Mouse (Mus musculus) heart, postnatal 14 days (tissue): ENCODE data around the gene Fam241a. TPM values are rescaled to one million over a fixed set of nuclear protein-coding genes. Genes with fewer than 3 reads are reported as not detected.

Source experiments
- DNase-seq, 2 experiments: peaks; one replicate each; pipeline ENCODE4 v3.0.0; 2021 to 2022
- intact Hi-C: fragments of 180-260 bp; cut with DNase I; formaldehyde crosslinking; loops from one replicate; pipeline ENCODE4 v1.15.1; 2025
- total RNA-seq, 2 experiments: library from RNA; stranded (reverse); gene quantifications; 2 replicates each; pipeline ENCODE4 v1.2.3; 2021

Fam241a gene
- total RNA-seq, 2 experiments from 2014 or later = 5.3 to 6.2 TPM

- intact Hi-C loops = no loop called here
- DNase-seq = no peak
These were observed 54.2 kb downstream of the Fam241a start for GRCm38 (mm10) chr3:127841926-127842325.

GRCm38 (mm10) chr3:127837972-127838644 lies 58.0 kb downstream of the Fam241a start:
- intact Hi-C loops = loop anchor here (5.0 kb wide), 1 partner anchor 46 kb away; no protein-coding TSS in a partner anchor
- DNase-seq = no peak

- DNase-seq = peak; percentile 98
- intact Hi-C loops = loop anchor here (5.0 kb wide), 1 partner anchor 45 kb away; no protein-coding TSS in a partner anchor
These were observed 58.8 kb downstream of the Fam241a start, which contains the start of gene Ap1ar for GRCm38 (mm10) chr3:127837154-127837865. Gene Ap1ar (minus strand): TSS chr3:127837523.

GRCm38 (mm10) chr3:127836798-127837153 lies 59.3 kb downstream of the Fam241a start:
- intact Hi-C loops = loop anchor here (5.0 kb wide), 1 partner anchor 44 kb away; no protein-coding TSS in a partner anchor
- DNase-seq = no peak

- intact Hi-C loops = loop anchor here (5.0 kb wide), 1 partner anchor 43 kb away; no protein-coding TSS in a partner anchor
- no peak for DNase-seq
These were observed 60.5 kb downstream of the Fam241a start for GRCm38 (mm10) chr3:127835594-127835993.

GRCm38 (mm10) chr3:127834040-127834439 lies 62.1 kb downstream of the Fam241a start:
- intact Hi-C loops = no loop called here
- no peak for DNase-seq

GRCm38 (mm10) chr3:127831079-127831478 lies 65.0 kb downstream of the Fam241a start:
- intact Hi-C loops = no loop called here
- DNase-seq = no peak

- DNase-seq = no peak
- intact Hi-C loops = no loop called here
These were observed 65.9 kb downstream of the Fam241a start for GRCm38 (mm10) chr3:127830183-127830582.

- DNase-seq = peak; percentile 10 to 18
These were observed 69.0 kb downstream of the Fam241a start for GRCm38 (mm10) chr3:127827123-127827522.

GRCm38 (mm10) chr3:127826503-127826902 lies 69.6 kb downstream of the Fam241a start:
- no peak for DNase-seq
- intact Hi-C loops = no loop called here

More at GRCm38 (mm10) chr3:127827123-127827522, 69.0 kb downstream of the Fam241a start:
- intact Hi-C loops = no loop called here

GRCm38 (mm10) chr3:127823886-127824863 lies 71.9 kb downstream of the Fam241a start:
- no peak for DNase-seq
- intact Hi-C loops = no loop called here

- DNase-seq = no peak
- intact Hi-C loops = no loop called here
These were observed 74.9 kb downstream of the Fam241a start for GRCm38 (mm10) chr3:127821209-127821608.

- DNase-seq = no peak
- intact Hi-C loops = no loop called here
These were observed 75.7 kb downstream of the Fam241a start for GRCm38 (mm10) chr3:127820400-127820799.

Other genes starting within 250 kb of the Fam241a start
- gene Alpk1, start 115.8 kb downstream of the Fam241a start, total RNA-seq = 1 to 10 TPM; 2.9 to 5.2 TPM
- 1 to 10 TPM; 2.1 to 3.1 TPM for gene Tifa, start 106.5 kb downstream of the Fam241a start, total RNA-seq
- 10 to 100 TPM; 16.0 to 16.7 TPM for gene Ap1ar, start 58.8 kb downstream of the Fam241a start, total RNA-seq